Comparison of ENCODE assay signal across 9 mouse cellular contexts in the genomic region with DNA sequence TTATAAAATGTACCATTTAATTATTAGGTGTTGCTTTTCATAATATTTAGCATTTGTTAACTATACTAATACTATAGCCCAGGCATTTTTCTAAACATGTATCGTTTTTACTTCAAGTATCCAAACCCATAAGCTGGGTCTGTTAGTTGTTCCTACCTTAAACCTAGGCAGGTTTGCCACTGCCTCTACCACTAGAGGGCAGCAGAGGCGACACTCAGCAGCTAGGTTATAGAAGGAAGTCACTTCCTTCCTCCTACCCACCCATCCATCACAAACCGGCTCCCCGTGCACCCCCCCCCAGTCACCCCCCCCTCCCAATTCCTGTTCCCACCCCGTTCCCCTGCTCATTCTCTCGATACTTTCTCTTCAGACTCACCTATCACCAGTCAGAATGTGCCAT.
DNase-seq lines count a peak whose midpoint lies in the region; ATAC-seq lines count a peak whose summit lies in the region.
"Had no signal": no experiment of that assay in that cellular context is flagged by ENCODE, and none has a peak within 500 bp of the region (broad histone marks: within the 10 kb centered on the region; RNA-seq: fewer than 3 reads in every experiment).

No protein-coding gene starts in this region.

- no peaks in the 10 kb centered on the region for H3K9me3 ChIP-seq in midbrain, embryonic 10.5 days (replicated peaks)
- H3K9me3 ChIP-seq in midbrain, embryonic 16.5 days (replicated peaks; ENCODE audit: control insufficient read depth, low read length, poor library complexity, severe bottlenecking): no peaks in the 10 kb centered on the region
- H3K9me3 ChIP-seq: neural tube, embryonic 12.5 days had no signal

- H3K4me3 ChIP-seq in midbrain, embryonic 10.5 days: no peak overlapping the region
- no peak overlapping the region for H3K4me3 ChIP-seq in midbrain, embryonic 16.5 days (ENCODE audit: low read depth, low read length)
- H3K4me3 ChIP-seq: neural tube, embryonic 12.5 days had no signal

- peaks cover 18% of the 10 kb centered on the region for H3K27me3 ChIP-seq in midbrain, embryonic 10.5 days (ENCODE audit: low read depth, poor library complexity, severe bottlenecking)
- no peaks in the 10 kb centered on the region for H3K27me3 ChIP-seq in midbrain, embryonic 16.5 days (ENCODE audit: control insufficient read depth, insufficient read depth, low read depth, low read length)

- H3K36me3 ChIP-seq in midbrain, embryonic 10.5 days: no peaks in the 10 kb centered on the region
- no peaks in the 10 kb centered on the region for H3K36me3 ChIP-seq in midbrain, embryonic 16.5 days (ENCODE audit: control insufficient read depth, insufficient read depth, low read length)
- H3K36me3 ChIP-seq: neural tube, embryonic 12.5 days had no signal

- no peak overlapping the region for H3K9ac ChIP-seq in midbrain, embryonic 16.5 days (ENCODE audit: low read depth, low read length)
- H3K9ac ChIP-seq: neural tube, embryonic 12.5 days had no signal

- no peak overlapping the region for H3K27ac ChIP-seq in midbrain, embryonic 10.5 days (replicated peaks)
- H3K27ac ChIP-seq in midbrain, embryonic 16.5 days (ENCODE audit: low read length): no peak overlapping the region
- H3K27ac ChIP-seq: neural tube, embryonic 12.5 days had no signal

- 27% methylated on average over 6 of the region's 6 CpGs for WGBS in midbrain, embryonic 10.5 days
- WGBS in midbrain, embryonic 16.5 days: 17% methylated on average over 6 of the region's 6 CpGs

- H3K4me2 ChIP-seq in midbrain, embryonic 16.5 days (ENCODE audit: low read length): no peak overlapping the region
- H3K4me2 ChIP-seq: neural tube, embryonic 12.5 days had no signal

- H3K4me1 ChIP-seq in midbrain, embryonic 10.5 days: peaks cover 21% of the 10 kb centered on the region
- H3K4me1 ChIP-seq in midbrain, embryonic 16.5 days (ENCODE audit: control insufficient read depth, insufficient read depth, low read length): peaks cover 18% of the 10 kb centered on the region

- peak; percentile 61 for DNase-seq in midbrain, embryonic 10.5 days (ENCODE audit: low spot score)
- peak; percentile 48 to 71 for DNase-seq in adrenal gland, adult 18-20 months (ENCODE audit: low spot score in 2 of 2)
- peak; percentile 66 for DNase-seq in embryo, embryonic 11 days
- DNase-seq in kidney, postnatal 14 days: peak; percentile 74
- peak; percentile 77 for DNase-seq in lung, postnatal 14 days
- DNase-seq in spleen, adult 18-20 months: peak; percentile 59 to 72

- ATAC-seq in midbrain, embryonic 16.5 days: no peak
- ATAC-seq in erythroid progenitor cell, adult 5-6 weeks (replicated peaks; ENCODE audit: low FRiP score, poor library complexity, severe bottlenecking): no peak
